Mouse (Mus musculus) midbrain, embryonic 15.5 days (tissue): ENCODE results near the gene Fam210b. TPM values are rescaled to one million over a fixed set of nuclear protein-coding genes. Genes with fewer than 3 reads are reported as not detected.

Experiments
- ATAC-seq: fragments of 200-750 bp; cut with Nextera tagmentation; replicated peaks from 2 replicates; pipeline ENCODE4 v1.8.0; 2017; ENCODE audit warnings: moderate TSS enrichment
- H3K27ac ChIP-seq: fragments of 300-500 bp; sonication (generic); 2 replicates; pipeline ENCODE4 v1.5.1; 2015; ENCODE audit warnings: mild to moderate bottlenecking, inconsistent platforms
- H3K27me3 ChIP-seq: fragments of 300-500 bp; sonication (generic); replicated peaks from 2 replicates; pipeline ENCODE4 v1.6.1; 2015; ENCODE audit warnings: inconsistent platforms
- H3K36me3 ChIP-seq: fragments of 300-500 bp; sonication (generic); replicated peaks from 2 replicates; pipeline ENCODE4 v1.6.1; 2015; ENCODE audit warnings: inconsistent platforms
- H3K4me1 ChIP-seq: fragments of 300-500 bp; sonication (generic); 2 replicates; pipeline ENCODE4 v1.6.1; 2015; ENCODE audit warnings: inconsistent platforms
- H3K4me2 ChIP-seq: fragments of 300-500 bp; sonication (generic); 2 replicates; pipeline ENCODE4 v1.6.1; 2015; ENCODE audit warnings: inconsistent platforms, mild to moderate bottlenecking, moderate library complexity
- H3K4me3 ChIP-seq: fragments of 300-500 bp; sonication (generic); 2 replicates; pipeline ENCODE4 v1.5.1; 2015; ENCODE audit warnings: mild to moderate bottlenecking, inconsistent platforms
- H3K9ac ChIP-seq: fragments of 300-500 bp; sonication (generic); 2 replicates; pipeline ENCODE4 v1.6.1; 2015; ENCODE audit warnings: mild to moderate bottlenecking, inconsistent platforms
- H3K9me3 ChIP-seq: fragments of 300-500 bp; sonication (generic); 2 replicates; pipeline ENCODE4 v1.6.1; 2016; ENCODE audit warnings: inconsistent platforms
- WGBS: fragments of 180-500 bp; shearing (Covaris S2); methylation state at CpG from one replicate; pipeline ENCODE4 v1.1.7; 2015; ENCODE audit warnings: mixed read lengths; 5-methylcytosine and 5-hydroxymethylcytosine counted together
- polyA plus RNA-seq: library from polyadenylated mRNA; unstranded; fragments of >200 nt; fragmentation: Nextera tagmentation; extraction: Ambion mirVana; gene quantifications from 2 replicates; pipeline ENCODE4 v1.2.1, GENCODE M21; 2015

Gene Fam210b
- polyA plus RNA-seq, 1 experiment from 2014 or later: 19.9 TPM

GRCm38 (mm10) chr2:172393391-172394051 is 48.2 kb downstream of the Fam210b start, which contains the start of gene Cass4:
Gene Cass4 (plus strand): TSS chr2:172393794.
- no peaks in the 10 kb centered on the region for H3K9me3 ChIP-seq
- H3K4me1 ChIP-seq: no peaks in the 10 kb centered on the region
- H3K4me3 ChIP-seq: no peak within 1 kb of the TSS
- no peak for ATAC-seq
- H3K9ac ChIP-seq: no peak within 1 kb of the TSS
- WGBS: 44% methylated on average over 13 of the region's 13 CpGs
- no peak within 1 kb of the TSS for H3K27ac ChIP-seq
- no peaks in the 10 kb centered on the region for H3K27me3 ChIP-seq
- no peak within 1 kb of the TSS for H3K4me2 ChIP-seq
- H3K36me3 ChIP-seq: no peaks in the 10 kb centered on the region

GRCm38 (mm10) chr2:172394052-172394392 is 48.7 kb downstream of the Fam210b start:
- no peak overlapping the region for H3K27ac ChIP-seq
- H3K36me3 ChIP-seq: no peaks in the 10 kb centered on the region
- H3K9ac ChIP-seq: no peak overlapping the region
- H3K27me3 ChIP-seq: no peaks in the 10 kb centered on the region
- ATAC-seq: no peak
- H3K4me3 ChIP-seq: no peak overlapping the region
- H3K4me1 ChIP-seq: no peaks in the 10 kb centered on the region
- H3K9me3 ChIP-seq: no peaks in the 10 kb centered on the region
- WGBS: 83% methylated on average over 2 of the region's 2 CpGs
- H3K4me2 ChIP-seq: no peak overlapping the region

GRCm38 (mm10) chr2:172394671-172395070 is 49.3 kb downstream of the Fam210b start:
- no peaks in the 10 kb centered on the region for H3K36me3 ChIP-seq
- H3K4me3 ChIP-seq: no peak overlapping the region
- no peaks in the 10 kb centered on the region for H3K27me3 ChIP-seq
- H3K9me3 ChIP-seq: no peaks in the 10 kb centered on the region
- 71% methylated on average over 4 of the region's 4 CpGs for WGBS
- H3K4me1 ChIP-seq: no peaks in the 10 kb centered on the region
- no peak overlapping the region for H3K27ac ChIP-seq
- H3K4me2 ChIP-seq: no peak overlapping the region
- no peak overlapping the region for H3K9ac ChIP-seq
- ATAC-seq: no peak

- H3K27ac ChIP-seq: no peak overlapping the region
- ATAC-seq: no peak
- no peak overlapping the region for H3K4me2 ChIP-seq
These were observed 50.6 kb downstream of the Fam210b start for GRCm38 (mm10) chr2:172395961-172396360.

DNA sequence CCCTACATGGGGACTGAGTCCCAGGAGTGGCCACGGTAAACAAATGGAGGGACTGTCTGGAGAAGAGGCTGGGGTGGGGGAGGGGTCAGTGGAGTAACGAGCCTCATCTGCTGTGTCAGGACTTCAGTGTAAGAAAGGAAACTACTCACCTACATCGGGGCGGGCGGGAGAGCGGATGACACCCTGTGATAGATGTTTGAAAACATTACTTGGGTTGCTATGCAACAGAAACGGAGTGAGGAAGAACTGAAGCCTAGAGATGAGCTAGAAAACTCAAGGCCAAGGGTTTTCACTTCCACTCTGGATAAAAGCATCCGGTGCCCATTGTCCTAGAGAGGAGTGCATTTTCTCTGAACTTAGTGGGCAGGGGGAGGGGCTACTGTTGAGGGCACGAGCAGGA is 54.5 kb downstream of the Fam210b start:
- H3K4me3 ChIP-seq: no peak overlapping the region
- H3K27ac ChIP-seq: no peak overlapping the region
- no peak for ATAC-seq
- no peak overlapping the region for H3K4me2 ChIP-seq
- H3K4me1 ChIP-seq: no peaks in the 10 kb centered on the region
- H3K9me3 ChIP-seq: no peaks in the 10 kb centered on the region
- no peaks in the 10 kb centered on the region for H3K27me3 ChIP-seq
- H3K36me3 ChIP-seq: no peaks in the 10 kb centered on the region
- H3K9ac ChIP-seq: no peak overlapping the region
- 39% methylated on average over 9 of the region's 9 CpGs for WGBS

More at GRCm38 (mm10) chr2:172395961-172396360, 50.6 kb downstream of the Fam210b start:
- Histone ChIP-seq H3K9ac (no peak overlapping the region), H3K4me1 (no peaks in the 10 kb centered on the region), H3K4me3 (no peak overlapping the region), H3K27me3 (no peaks in the 10 kb centered on the region), H3K9me3 (no peaks in the 10 kb centered on the region), H3K36me3 (no peaks in the 10 kb centered on the region)
- 46% methylated on average over 9 of the region's 9 CpGs for WGBS

DNA sequence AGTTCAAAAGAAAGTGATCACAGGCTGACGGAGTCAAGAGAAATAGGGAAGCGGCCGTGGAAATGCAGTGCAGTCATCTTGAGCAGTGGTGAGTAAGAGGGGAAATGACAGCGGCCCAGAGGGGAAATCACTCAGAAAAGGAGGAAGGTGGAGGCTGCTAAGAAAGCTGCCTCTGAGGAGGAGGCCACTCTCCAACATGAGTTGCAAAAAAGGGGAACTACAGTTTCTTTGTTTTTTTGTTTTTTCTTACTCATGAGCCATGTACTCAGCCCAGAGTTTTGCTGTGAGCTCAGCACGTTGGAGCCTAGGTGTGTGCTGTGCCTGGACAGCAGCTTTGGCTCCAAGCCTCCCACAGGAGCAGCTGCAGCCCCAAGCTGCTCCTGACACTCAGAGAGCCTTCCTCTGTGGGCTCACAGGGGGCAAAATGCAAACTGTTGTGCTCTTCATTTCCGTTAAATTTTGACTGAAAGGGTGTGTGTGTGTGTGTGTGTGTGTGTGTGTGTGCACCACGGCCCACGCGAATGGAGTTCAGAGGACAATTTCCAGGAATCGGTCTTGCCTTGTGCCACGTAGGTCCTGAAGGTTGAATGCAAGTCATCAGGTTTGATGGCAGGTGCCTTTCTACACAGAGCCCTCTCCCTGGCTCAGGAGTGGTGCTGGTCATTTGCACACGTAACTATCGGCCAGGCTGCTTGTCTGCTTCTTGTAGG is 55.9 kb downstream of the Fam210b start:
- H3K9ac ChIP-seq: no peak overlapping the region
- H3K27me3 ChIP-seq: no peaks in the 10 kb centered on the region
- no peak overlapping the region for H3K4me3 ChIP-seq
- 72% methylated on average over 13 of the region's 13 CpGs for WGBS
- no peaks in the 10 kb centered on the region for H3K4me1 ChIP-seq
- ATAC-seq: no peak
- no peaks in the 10 kb centered on the region for H3K36me3 ChIP-seq
- no peak overlapping the region for H3K4me2 ChIP-seq
- no peaks in the 10 kb centered on the region for H3K9me3 ChIP-seq
- no peak overlapping the region for H3K27ac ChIP-seq

DNA sequence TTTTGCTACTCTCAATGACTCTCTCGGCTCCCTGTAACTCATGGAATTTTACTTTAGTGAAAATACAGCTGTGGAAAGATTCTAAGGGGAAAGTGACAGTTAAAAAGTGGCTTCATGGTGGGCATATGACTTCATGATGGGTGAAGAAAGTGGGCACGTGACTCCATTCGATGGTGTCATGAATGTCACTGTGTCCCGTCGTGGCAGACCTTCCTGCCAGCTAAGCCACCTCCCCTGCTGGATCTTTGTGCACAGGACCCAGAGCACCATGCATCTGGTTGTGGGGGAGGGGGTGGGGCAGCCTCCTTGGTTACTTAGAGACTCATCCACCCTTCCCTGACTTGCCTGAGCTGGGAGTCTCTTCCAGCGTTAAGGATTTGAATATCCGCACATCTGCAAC is 58.9 kb downstream of the Fam210b start:
- H3K27ac ChIP-seq: no peak overlapping the region
- no peaks in the 10 kb centered on the region for H3K36me3 ChIP-seq
- no peaks in the 10 kb centered on the region for H3K27me3 ChIP-seq
- H3K4me1 ChIP-seq: no peaks in the 10 kb centered on the region
- no peak overlapping the region for H3K9ac ChIP-seq
- 61% methylated on average over 7 of the region's 7 CpGs for WGBS
- H3K9me3 ChIP-seq: no peaks in the 10 kb centered on the region
- no peak for ATAC-seq
- H3K4me3 ChIP-seq: no peak overlapping the region
- H3K4me2 ChIP-seq: no peak overlapping the region

DNA sequence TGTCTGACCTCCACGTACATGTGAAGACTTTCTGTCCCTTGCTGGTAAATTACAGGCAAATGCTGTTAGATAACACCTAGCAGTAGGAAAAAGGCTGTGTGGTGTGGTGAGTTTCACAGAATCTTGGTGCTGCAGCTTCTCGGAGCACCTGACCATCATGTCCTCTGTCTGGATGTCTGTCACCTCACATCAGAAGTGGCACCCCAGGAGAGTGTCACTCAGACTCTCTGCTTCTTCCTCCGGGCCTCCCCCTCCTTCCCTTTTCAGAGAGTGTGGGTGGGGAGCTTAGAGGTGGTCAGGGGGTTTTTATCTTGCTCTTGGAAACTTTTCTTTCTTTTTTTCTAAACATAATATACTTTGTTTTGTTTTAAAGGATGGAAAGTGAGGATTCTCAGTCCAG is 59.6 kb downstream of the Fam210b start:
- no peak overlapping the region for H3K4me3 ChIP-seq
- no peak for ATAC-seq
- WGBS: 80% methylated on average over 3 of the region's 3 CpGs

More for the DNA sequence above, 59.6 kb downstream of the Fam210b start:
- no peaks in the 10 kb centered on the region for H3K9me3 ChIP-seq
- no peaks in the 10 kb centered on the region for H3K4me1 ChIP-seq
- H3K36me3 ChIP-seq: no peaks in the 10 kb centered on the region
- H3K27ac ChIP-seq: no peak overlapping the region
- no peaks in the 10 kb centered on the region for H3K27me3 ChIP-seq
- no peak overlapping the region for H3K9ac ChIP-seq
- H3K4me2 ChIP-seq: no peak overlapping the region

Other genes starting within 250 kb of the Fam210b start
- 0.39 and 0.70 TPM in 2 replicates for gene Mc3r, start 97.1 kb upstream of the Fam210b start, polyA plus RNA-seq
- gene Aurka, start 25.0 kb downstream of the Fam210b start, polyA plus RNA-seq: 15.4 TPM in 2 replicates
- gene Cstf1, start 25.1 kb downstream of the Fam210b start, polyA plus RNA-seq: 25.1 and 30.4 TPM in 2 replicates
- 0.12 and 0.27 TPM in 2 replicates for gene Cass4, start 48.2 kb downstream of the Fam210b start, polyA plus RNA-seq
- gene Rtf2, start 95.0 kb downstream of the Fam210b start, polyA plus RNA-seq: 96.7 and 98.0 TPM in 2 replicates
- 2.0 and 2.3 TPM in 2 replicates for gene Gcnt7, start 113.0 kb downstream of the Fam210b start, polyA plus RNA-seq
- gene Fam209, start 127.0 kb downstream of the Fam210b start, polyA plus RNA-seq: 0.52 TPM in 1 of 2 replicates, not detected in the other
- 0.34 and 0.79 TPM in 2 replicates for gene Tfap2c, start 204.0 kb downstream of the Fam210b start, polyA plus RNA-seq